Mouse (Mus musculus): Measurements from ENCODE around the gene Aox4. TPM values are rescaled to one million over a fixed set of nuclear protein-coding genes. Genes with fewer than 3 reads are reported as not detected.

The Aox4 gene
- 0.24 and 0.49 TPM in 2 replicates for polyA plus RNA-seq (2014; fragmentation: Nextera tagmentation; extraction: Ambion mirVana)

DNA sequence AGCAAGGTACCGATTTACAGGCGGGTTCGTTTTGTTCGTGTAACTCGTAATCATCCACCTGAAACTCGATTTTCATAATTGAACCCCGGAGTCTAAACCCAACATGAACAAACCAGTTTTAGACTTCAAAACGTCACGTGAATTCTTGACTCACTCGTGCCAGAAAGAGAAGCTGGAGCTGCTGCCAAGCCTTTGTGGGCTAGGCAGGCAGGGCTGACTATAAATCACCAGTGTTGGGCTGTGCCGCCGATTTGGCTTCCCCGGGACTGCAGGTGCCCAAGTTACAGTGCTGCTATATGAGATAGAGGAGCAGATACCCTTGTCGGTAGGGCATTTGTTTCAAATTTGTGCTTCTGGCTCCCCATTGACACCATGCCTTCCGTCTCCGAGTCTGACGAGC is at the start of gene Aox4:
Gene Aox4 (plus strand): TSS at position 195 of the 400 bp plus-strand sequence.
- Histone ChIP-seq H3K9ac (ENCODE audit: low read length) (no peak within 1 kb of the TSS), H3K4me2 (ENCODE audit: low read length) (no peak within 1 kb of the TSS), H3K9me3 (ENCODE audit: control insufficient read depth, low read length) (no peaks in the 10 kb centered on the region), H3K4me3 (ENCODE audit: control insufficient read depth in 1 of 2, insufficient read depth in 1 of 2, low read depth in 1 of 2, low read length in 2 of 2) (no peak within 1 kb of the TSS), H3K36me3 (ENCODE audit: control insufficient read depth, insufficient read depth, low read length) (no peaks in the 10 kb centered on the region), H3K4me1 (ENCODE audit: control insufficient read depth in 2 of 2, insufficient read depth in 2 of 2, low read length in 2 of 2) (peaks cover 3 to 8% of the 10 kb centered on the region in 2 experiments; a peak in 1 of 4 replicates), H3K27ac (replicated peaks in 1 of 2; ENCODE audit: control insufficient read depth in 1 of 2, insufficient read depth in 1 of 2, low read depth in 2 of 2, low read length in 2 of 2) (no peak within 1 kb of the TSS), H3K27me3 (ENCODE audit: control insufficient read depth, insufficient read depth, low read length) (no peaks in the 10 kb centered on the region)
- ATAC-seq (ENCODE audit: insufficient number of reproducible peaks, insufficient read depth, low FRiP score, low read depth) = no peak
- WGBS = 83% methylated on average over 17 of the region's 17 CpGs

DNA sequence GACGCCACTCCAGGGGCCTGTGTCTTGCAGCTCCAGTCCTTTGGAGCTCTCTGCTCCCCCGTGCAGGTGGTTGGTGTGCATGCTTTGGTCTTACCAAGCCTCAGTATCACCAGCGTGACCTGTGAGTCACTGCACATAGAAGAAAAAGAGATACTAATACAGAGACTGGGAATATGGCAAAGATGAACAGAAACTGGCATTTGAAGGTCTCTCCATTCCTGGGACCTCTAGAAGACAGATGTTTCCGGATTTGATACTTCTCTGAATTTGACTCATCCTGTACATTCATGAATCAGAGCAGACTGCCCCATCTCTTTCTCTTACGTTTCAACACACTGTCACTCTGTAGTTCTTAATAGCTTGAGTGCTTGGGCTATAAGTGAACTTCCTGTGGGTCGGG is 40.3 kb upstream of the Aox4 start:
- no peak overlapping the region for H3K9ac ChIP-seq (ENCODE audit: low read length)
- no peaks in the 10 kb centered on the region for H3K9me3 ChIP-seq (ENCODE audit: control insufficient read depth, low read length)
- H3K4me3 ChIP-seq (ENCODE audit: control insufficient read depth in 1 of 2, insufficient read depth in 1 of 2, low read depth in 1 of 2, low read length in 2 of 2) = no peak overlapping the region
- no peaks in the 10 kb centered on the region for H3K4me1 ChIP-seq (ENCODE audit: control insufficient read depth in 2 of 2, insufficient read depth in 2 of 2, low read length in 2 of 2)
- H3K27me3 ChIP-seq (ENCODE audit: control insufficient read depth, insufficient read depth, low read length) = no peaks in the 10 kb centered on the region
- WGBS = 66% methylated on average over 6 of the region's 6 CpGs
- H3K36me3 ChIP-seq (ENCODE audit: control insufficient read depth, insufficient read depth, low read length) = no peaks in the 10 kb centered on the region
- ATAC-seq (ENCODE audit: insufficient number of reproducible peaks, insufficient read depth, low FRiP score, low read depth) = no peak
- H3K27ac ChIP-seq (replicated peaks in 1 of 2; ENCODE audit: control insufficient read depth in 1 of 2, insufficient read depth in 1 of 2, low read depth in 2 of 2, low read length in 2 of 2) = no peak overlapping the region
- H3K4me2 ChIP-seq (ENCODE audit: low read length) = no peak overlapping the region

DNA sequence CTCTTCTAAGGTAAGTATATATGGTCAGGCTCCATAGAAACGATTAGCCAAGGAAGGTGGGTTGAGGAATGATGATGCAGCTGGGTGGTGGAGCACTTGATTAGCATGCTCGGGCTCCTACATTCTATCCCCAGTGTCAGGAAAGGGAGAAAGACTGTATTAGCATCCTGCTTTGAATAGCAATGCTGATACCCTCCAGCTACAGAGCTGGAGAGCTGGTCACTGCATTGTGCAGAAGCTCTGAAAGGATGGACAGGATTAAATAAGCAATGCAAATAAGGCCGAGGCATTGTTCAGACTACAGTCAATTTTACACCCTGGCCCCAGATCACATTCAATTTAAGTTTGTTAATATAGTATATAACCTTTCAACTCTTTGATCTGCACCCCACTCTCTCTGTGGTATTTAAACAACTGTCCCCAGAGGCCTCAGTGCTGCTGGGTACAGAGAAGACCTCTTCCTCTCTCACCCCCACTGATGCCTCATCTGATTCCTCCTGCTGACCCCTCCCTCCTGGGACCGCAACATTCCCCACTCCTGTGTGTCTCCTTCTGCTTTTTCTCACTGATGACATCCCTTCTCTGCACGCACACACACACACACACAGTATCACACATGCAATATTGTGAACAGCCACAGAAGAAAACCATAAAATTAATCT is 21.6 kb upstream of the Aox4 start:
- Histone ChIP-seq H3K9me3 (ENCODE audit: control insufficient read depth, low read length) (no peaks in the 10 kb centered on the region), H3K4me1 (ENCODE audit: control insufficient read depth in 2 of 2, insufficient read depth in 2 of 2, low read length in 2 of 2) (no peaks in the 10 kb centered on the region), H3K27me3 (ENCODE audit: control insufficient read depth, insufficient read depth, low read length) (no peaks in the 10 kb centered on the region), H3K36me3 (ENCODE audit: control insufficient read depth, insufficient read depth, low read length) (no peaks in the 10 kb centered on the region), H3K4me3 (ENCODE audit: control insufficient read depth in 1 of 2, insufficient read depth in 1 of 2, low read depth in 1 of 2, low read length in 2 of 2) (no peak overlapping the region), H3K9ac (ENCODE audit: low read length) (no peak overlapping the region), H3K27ac (replicated peaks in 1 of 2; ENCODE audit: control insufficient read depth in 1 of 2, insufficient read depth in 1 of 2, low read depth in 2 of 2, low read length in 2 of 2) (no peak overlapping the region), H3K4me2 (ENCODE audit: low read length) (no peak overlapping the region)
- ATAC-seq (ENCODE audit: insufficient number of reproducible peaks, insufficient read depth, low FRiP score, low read depth) = no peak
- 53% methylated on average over 5 of the region's 5 CpGs for WGBS

DNA sequence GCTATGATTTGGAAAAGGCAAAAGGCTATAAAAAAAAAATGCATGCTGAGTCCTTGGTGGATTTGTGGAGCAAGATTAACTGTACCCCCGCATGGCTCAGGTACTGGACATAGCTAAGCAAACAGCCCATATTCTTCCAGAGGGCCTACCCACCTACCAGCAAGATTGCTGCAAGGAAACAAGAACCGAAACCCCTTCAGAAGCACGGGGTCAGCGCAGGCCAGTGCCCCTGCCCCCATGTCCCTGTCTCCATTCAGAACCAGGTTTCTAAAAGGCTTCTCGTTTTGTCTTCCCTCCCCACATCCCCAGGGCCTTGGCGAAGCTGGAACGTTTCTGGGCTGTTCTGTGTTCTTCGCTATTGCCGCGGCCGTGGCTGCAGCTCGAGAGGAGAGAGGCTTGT is 15.9 kb upstream of the Aox4 start:
- WGBS = 87% methylated on average over 12 of the region's 12 CpGs
- no peak overlapping the region for H3K4me3 ChIP-seq (ENCODE audit: control insufficient read depth in 1 of 2, insufficient read depth in 1 of 2, low read depth in 1 of 2, low read length in 2 of 2)
- H3K9ac ChIP-seq (ENCODE audit: low read length) = no peak overlapping the region
- no peak for ATAC-seq (ENCODE audit: insufficient number of reproducible peaks, insufficient read depth, low FRiP score, low read depth)
- H3K4me2 ChIP-seq (ENCODE audit: low read length) = no peak overlapping the region
- H3K4me1 ChIP-seq (ENCODE audit: control insufficient read depth in 2 of 2, insufficient read depth in 2 of 2, low read length in 2 of 2) = no peaks in the 10 kb centered on the region; a peak in 1 of 4 replicates
- H3K36me3 ChIP-seq (ENCODE audit: control insufficient read depth, insufficient read depth, low read length) = no peaks in the 10 kb centered on the region
- H3K27me3 ChIP-seq (ENCODE audit: control insufficient read depth, insufficient read depth, low read length) = 0 out of 2 replicates have a peak, but pooled peaks cover 4% of the 10 kb centered on the region
- no peak overlapping the region for H3K27ac ChIP-seq (replicated peaks in 1 of 2; ENCODE audit: control insufficient read depth in 1 of 2, insufficient read depth in 1 of 2, low read depth in 2 of 2, low read length in 2 of 2)
- no peaks in the 10 kb centered on the region for H3K9me3 ChIP-seq (ENCODE audit: control insufficient read depth, low read length)

DNA sequence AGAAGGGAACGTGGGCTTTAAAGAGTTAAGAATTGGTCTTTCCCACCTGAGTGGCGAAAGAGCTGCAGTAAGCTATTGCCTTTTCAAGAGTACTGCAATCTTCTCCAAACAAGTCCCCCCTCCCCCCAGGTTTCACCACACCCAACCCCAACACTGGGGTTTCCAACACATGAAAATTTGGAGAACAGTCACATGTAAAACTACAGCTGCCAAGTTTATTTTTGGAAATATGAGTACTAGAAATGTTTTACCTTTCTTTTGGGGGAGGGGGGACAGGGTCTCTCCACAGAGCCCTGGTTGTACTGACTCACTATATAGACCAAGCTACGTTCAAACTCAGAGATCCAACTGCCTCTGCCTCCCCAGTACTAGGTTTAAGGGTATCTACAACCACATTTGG is 15.2 kb upstream of the Aox4 start:
- no peak for ATAC-seq (ENCODE audit: insufficient number of reproducible peaks, insufficient read depth, low FRiP score, low read depth)
- no peaks in the 10 kb centered on the region for H3K36me3 ChIP-seq (ENCODE audit: control insufficient read depth, insufficient read depth, low read length)
- no peaks in the 10 kb centered on the region; a peak in 1 of 4 replicates for H3K4me1 ChIP-seq (ENCODE audit: control insufficient read depth in 2 of 2, insufficient read depth in 2 of 2, low read length in 2 of 2)
- no peak overlapping the region for H3K4me3 ChIP-seq (ENCODE audit: control insufficient read depth in 1 of 2, insufficient read depth in 1 of 2, low read depth in 1 of 2, low read length in 2 of 2)
- no peak overlapping the region for H3K9ac ChIP-seq (ENCODE audit: low read length)
- H3K27ac ChIP-seq (replicated peaks in 1 of 2; ENCODE audit: control insufficient read depth in 1 of 2, insufficient read depth in 1 of 2, low read depth in 2 of 2, low read length in 2 of 2) = no peak overlapping the region
- no peaks in the 10 kb centered on the region for H3K9me3 ChIP-seq (ENCODE audit: control insufficient read depth, low read length)
- H3K4me2 ChIP-seq (ENCODE audit: low read length) = 0 out of 2 replicates have a peak overlapping the region, but pooled peaks have one; percentile 43
- 0 out of 2 replicates have a peak, but pooled peaks cover 4% of the 10 kb centered on the region for H3K27me3 ChIP-seq (ENCODE audit: control insufficient read depth, insufficient read depth, low read length)
- 68% methylated on average over 3 of the region's 3 CpGs for WGBS

DNA sequence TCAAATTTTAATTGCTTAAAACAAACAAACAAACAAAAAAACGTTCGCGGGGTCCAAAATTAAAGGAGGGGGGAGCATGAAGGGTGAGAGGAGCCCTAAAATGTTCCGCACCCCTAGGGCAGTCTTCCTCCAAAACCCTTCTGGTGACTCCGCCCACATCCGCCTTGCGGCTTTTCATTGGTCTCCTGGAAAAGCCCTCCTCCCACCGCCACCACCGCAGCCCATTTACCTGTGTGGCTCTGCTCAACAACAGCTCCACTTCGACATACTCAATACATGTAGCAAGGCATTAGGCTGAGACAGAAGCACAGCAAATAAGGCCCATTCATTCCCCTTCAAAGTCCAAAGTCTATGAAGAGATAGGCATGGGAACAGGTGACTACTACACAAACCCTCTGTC is 14.7 kb upstream of the Aox4 start:
- H3K4me3 ChIP-seq (ENCODE audit: control insufficient read depth in 1 of 2, insufficient read depth in 1 of 2, low read depth in 1 of 2, low read length in 2 of 2) = no peak overlapping the region
- H3K9ac ChIP-seq (ENCODE audit: low read length) = no peak overlapping the region
- no peaks in the 10 kb centered on the region for H3K9me3 ChIP-seq (ENCODE audit: control insufficient read depth, low read length)
- 16% methylated on average over 10 of the region's 10 CpGs for WGBS
- ATAC-seq (ENCODE audit: insufficient number of reproducible peaks, insufficient read depth, low FRiP score, low read depth) = no peak
- H3K4me1 ChIP-seq (ENCODE audit: control insufficient read depth in 2 of 2, insufficient read depth in 2 of 2, low read length in 2 of 2) = no peaks in the 10 kb centered on the region; a peak in 1 of 4 replicates
- H3K27me3 ChIP-seq (ENCODE audit: control insufficient read depth, insufficient read depth, low read length) = 0 out of 2 replicates have a peak, but pooled peaks cover 4% of the 10 kb centered on the region
- H3K27ac ChIP-seq (replicated peaks in 1 of 2; ENCODE audit: control insufficient read depth in 1 of 2, insufficient read depth in 1 of 2, low read depth in 2 of 2, low read length in 2 of 2) = no peak overlapping the region
- peak overlapping the region; percentile 43; the same call in 1 of the 2 replicates for H3K4me2 ChIP-seq (ENCODE audit: low read length)
- H3K36me3 ChIP-seq (ENCODE audit: control insufficient read depth, insufficient read depth, low read length) = no peaks in the 10 kb centered on the region

DNA sequence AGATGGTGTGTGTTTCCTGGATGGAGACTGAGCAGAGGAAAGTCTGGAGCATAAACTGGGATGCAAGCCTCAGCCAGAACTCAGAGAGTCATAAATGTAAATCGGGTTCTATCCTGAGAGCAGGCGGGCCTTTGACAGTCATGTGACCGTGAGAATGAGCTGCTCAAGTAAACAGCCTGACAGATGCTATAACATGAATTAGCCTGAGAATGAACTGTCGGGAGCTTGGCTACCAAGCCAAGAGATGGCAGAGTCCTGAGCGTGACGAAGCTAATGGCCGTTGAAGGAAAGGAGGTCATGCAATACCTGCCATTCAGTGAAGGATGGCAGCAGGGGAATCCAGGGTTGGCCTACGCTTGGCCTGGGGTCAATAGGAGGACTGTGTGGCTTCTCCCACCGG is 13.2 kb upstream of the Aox4 start:
- no peaks in the 10 kb centered on the region for H3K36me3 ChIP-seq (ENCODE audit: control insufficient read depth, insufficient read depth, low read length)
- no peak overlapping the region for H3K9ac ChIP-seq (ENCODE audit: low read length)
- no peaks in the 10 kb centered on the region for H3K9me3 ChIP-seq (ENCODE audit: control insufficient read depth, low read length)
- no peak overlapping the region for H3K27ac ChIP-seq (replicated peaks in 1 of 2; ENCODE audit: control insufficient read depth in 1 of 2, insufficient read depth in 1 of 2, low read depth in 2 of 2, low read length in 2 of 2)
- H3K27me3 ChIP-seq (ENCODE audit: control insufficient read depth, insufficient read depth, low read length) = 0 out of 2 replicates have a peak, but pooled peaks cover 4% of the 10 kb centered on the region
- no peaks in the 10 kb centered on the region; a peak in 1 of 4 replicates for H3K4me1 ChIP-seq (ENCODE audit: control insufficient read depth in 2 of 2, insufficient read depth in 2 of 2, low read length in 2 of 2)
- no peak overlapping the region for H3K4me3 ChIP-seq (ENCODE audit: control insufficient read depth in 1 of 2, insufficient read depth in 1 of 2, low read depth in 1 of 2, low read length in 2 of 2)
- no peak overlapping the region for H3K4me2 ChIP-seq (ENCODE audit: low read length)
- WGBS = 87% methylated on average over 9 of the region's 9 CpGs
- no peak for ATAC-seq (ENCODE audit: insufficient number of reproducible peaks, insufficient read depth, low FRiP score, low read depth)

DNA sequence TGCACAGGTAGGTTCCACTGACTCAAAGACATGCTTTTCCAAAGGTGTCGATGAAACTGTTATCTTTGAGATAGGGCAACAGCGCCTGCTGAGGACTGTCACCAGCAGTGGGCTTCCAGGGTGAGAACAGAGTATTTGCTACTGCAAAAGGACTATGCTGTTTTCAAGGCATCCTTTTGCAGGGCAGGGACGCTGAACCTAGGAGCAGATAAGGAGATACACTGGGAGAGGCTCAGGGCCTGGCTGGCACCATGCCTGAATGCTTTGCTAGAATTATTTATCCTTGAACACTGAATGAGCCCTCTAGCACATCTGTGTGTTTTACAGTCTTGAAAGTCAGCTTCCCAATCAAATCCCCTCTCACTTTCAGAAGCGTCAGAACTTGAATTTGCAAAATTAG is 11.8 kb upstream of the Aox4 start:
- Histone ChIP-seq H3K36me3 (ENCODE audit: control insufficient read depth, insufficient read depth, low read length) (no peaks in the 10 kb centered on the region), H3K27ac (replicated peaks in 1 of 2; ENCODE audit: control insufficient read depth in 1 of 2, insufficient read depth in 1 of 2, low read depth in 2 of 2, low read length in 2 of 2) (no peak overlapping the region), H3K4me3 (ENCODE audit: control insufficient read depth in 1 of 2, insufficient read depth in 1 of 2, low read depth in 1 of 2, low read length in 2 of 2) (no peak overlapping the region), H3K4me2 (ENCODE audit: low read length) (no peak overlapping the region), H3K9me3 (ENCODE audit: control insufficient read depth, low read length) (no peaks in the 10 kb centered on the region), H3K4me1 (ENCODE audit: control insufficient read depth in 2 of 2, insufficient read depth in 2 of 2, low read length in 2 of 2) (no peaks in the 10 kb centered on the region; a peak in 1 of 4 replicates), H3K9ac (ENCODE audit: low read length) (no peak overlapping the region), H3K27me3 (ENCODE audit: control insufficient read depth, insufficient read depth, low read length) (0 out of 2 replicates have a peak, but pooled peaks cover 4% of the 10 kb centered on the region)
- 23% methylated on average over 4 of the region's 4 CpGs for WGBS
- no peak for ATAC-seq (ENCODE audit: insufficient number of reproducible peaks, insufficient read depth, low FRiP score, low read depth)
